Mouse (Mus musculus): Measurements from ENCODE around the gene Prss40. TPM values are rescaled to one million over a fixed set of nuclear protein-coding genes. Genes with fewer than 3 reads are reported as not detected.

Prss40 gene
- polyA plus RNA-seq, 1 experiment = not detected

DNA sequence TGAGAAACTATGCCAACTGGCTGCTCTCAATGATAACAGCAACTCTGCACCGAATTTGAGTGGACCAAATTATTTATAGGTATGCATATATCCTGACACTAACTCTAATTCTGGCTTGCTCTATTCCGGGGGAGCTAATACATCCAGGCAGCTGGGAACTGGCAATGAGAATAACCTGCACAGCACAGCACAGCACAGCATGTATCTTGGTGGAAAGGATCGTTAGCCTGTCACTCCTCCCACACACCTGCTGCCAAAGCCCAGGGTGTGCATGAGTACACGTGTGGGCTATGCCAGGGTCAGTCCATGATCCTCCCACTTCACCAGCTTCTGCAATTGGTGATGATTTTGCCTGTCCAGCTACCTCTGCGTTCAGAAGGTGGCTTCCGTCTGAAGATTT, 10.7 kb upstream of the Prss40 start:
- peaks cover 2% of the 10 kb centered on the region for H3K4me1 ChIP-seq (ENCODE audit: control insufficient read depth, insufficient read depth, low read length)
- H3K27me3 ChIP-seq (ENCODE audit: control insufficient read depth, insufficient read depth, low read length, poor library complexity, severe bottlenecking) = no peaks in the 10 kb centered on the region
- H3K9me3 ChIP-seq (replicated peaks; ENCODE audit: control insufficient read depth, insufficient read depth, low read length, poor library complexity, severe bottlenecking) = no peaks in the 10 kb centered on the region
- TF ChIP-seq EP300 (IDR thresholded peaks at IDR 0.05; ENCODE audit: insufficient read depth, low read depth, low read length) (no peak), CTCF (IDR thresholded peaks at IDR 0.05; ENCODE audit: low read depth, low read length) (no peak), POLR2A (IDR thresholded peaks at IDR 0.05; ENCODE audit: insufficient read depth, low read length) (no peak)
- no peak overlapping the region for H3K4me3 ChIP-seq (ENCODE audit: low read depth, low read length)
- no peaks in the 10 kb centered on the region for H3K36me3 ChIP-seq (ENCODE audit: control insufficient read depth, insufficient read depth, low read length, poor library complexity, severe bottlenecking)
- H3K9ac ChIP-seq (ENCODE audit: low read depth, poor library complexity, severe bottlenecking) = no peak overlapping the region
- no peak overlapping the region for H3K27ac ChIP-seq (ENCODE audit: insufficient read depth, low read length)

DNA sequence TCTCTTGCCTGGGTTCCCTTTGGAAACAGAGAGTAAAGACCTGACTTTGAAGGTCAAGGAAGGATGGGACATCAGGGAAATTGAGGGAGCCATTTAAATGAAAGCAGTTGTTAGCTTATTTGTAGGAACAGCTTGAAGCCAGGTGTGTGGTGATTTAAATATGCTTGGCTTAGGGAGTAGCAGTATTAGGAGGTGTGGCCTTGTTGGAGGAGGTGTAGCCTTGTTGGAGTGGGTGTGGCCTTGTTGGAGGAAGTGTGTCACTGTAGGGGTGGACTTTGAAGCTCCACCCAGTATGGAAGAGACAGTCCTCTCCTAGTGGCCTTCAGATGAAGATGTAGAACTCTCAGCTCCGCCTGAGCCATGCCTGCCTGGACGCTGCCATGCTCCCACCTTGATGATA, 9.1 kb upstream of the Prss40 start:
- peaks cover 2% of the 10 kb centered on the region for H3K4me1 ChIP-seq (ENCODE audit: control insufficient read depth, insufficient read depth, low read length)
- H3K27ac ChIP-seq (ENCODE audit: insufficient read depth, low read length) = no peak overlapping the region
- no peak overlapping the region for H3K4me3 ChIP-seq (ENCODE audit: low read depth, low read length)
- no peak overlapping the region for H3K9ac ChIP-seq (ENCODE audit: low read depth, poor library complexity, severe bottlenecking)
- H3K9me3 ChIP-seq (replicated peaks; ENCODE audit: control insufficient read depth, insufficient read depth, low read length, poor library complexity, severe bottlenecking) = no peaks in the 10 kb centered on the region
- TF ChIP-seq POLR2A (IDR thresholded peaks at IDR 0.05; ENCODE audit: insufficient read depth, low read length) (no peak), CTCF (IDR thresholded peaks at IDR 0.05; ENCODE audit: low read depth, low read length) (no peak), EP300 (IDR thresholded peaks at IDR 0.05; ENCODE audit: insufficient read depth, low read depth, low read length) (no peak)
- H3K36me3 ChIP-seq (ENCODE audit: control insufficient read depth, insufficient read depth, low read length, poor library complexity, severe bottlenecking) = no peaks in the 10 kb centered on the region
- no peaks in the 10 kb centered on the region for H3K27me3 ChIP-seq (ENCODE audit: control insufficient read depth, insufficient read depth, low read length, poor library complexity, severe bottlenecking)

DNA sequence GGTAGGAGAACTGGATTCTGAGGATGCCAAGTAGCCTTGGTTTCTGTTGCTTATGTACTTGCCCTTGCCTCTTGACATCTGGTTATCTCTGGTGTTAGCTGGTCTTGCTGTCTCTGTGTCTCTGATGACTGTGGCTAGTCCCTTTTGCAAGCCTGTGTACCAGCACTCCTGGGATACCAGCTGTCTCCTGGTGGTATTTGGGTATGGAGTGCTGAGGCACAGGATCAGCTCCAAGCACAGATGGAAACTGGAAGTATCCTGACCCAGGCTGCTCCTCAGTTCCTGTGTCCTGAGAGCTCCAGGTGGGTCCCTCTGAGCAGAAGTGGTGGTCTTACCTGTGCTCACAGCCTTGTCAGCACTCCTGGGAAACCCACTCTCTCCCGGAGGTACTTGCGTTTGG, 7.4 kb upstream of the Prss40 start:
- H3K9me3 ChIP-seq (replicated peaks; ENCODE audit: control insufficient read depth, insufficient read depth, low read length, poor library complexity, severe bottlenecking) = no peaks in the 10 kb centered on the region
- no peaks in the 10 kb centered on the region for H3K36me3 ChIP-seq (ENCODE audit: control insufficient read depth, insufficient read depth, low read length, poor library complexity, severe bottlenecking)
- H3K9ac ChIP-seq (ENCODE audit: low read depth, poor library complexity, severe bottlenecking) = no peak overlapping the region
- H3K4me3 ChIP-seq (ENCODE audit: low read depth, low read length) = no peak overlapping the region
- no peak overlapping the region for H3K27ac ChIP-seq (ENCODE audit: insufficient read depth, low read length)
- no peak for TF ChIP-seq POLR2A (IDR thresholded peaks at IDR 0.05; ENCODE audit: insufficient read depth, low read length)
- no peak for TF ChIP-seq EP300 (IDR thresholded peaks at IDR 0.05; ENCODE audit: insufficient read depth, low read depth, low read length)
- no peak for TF ChIP-seq CTCF (IDR thresholded peaks at IDR 0.05; ENCODE audit: low read depth, low read length)
- no peaks in the 10 kb centered on the region for H3K27me3 ChIP-seq (ENCODE audit: control insufficient read depth, insufficient read depth, low read length, poor library complexity, severe bottlenecking)
- peaks cover 2% of the 10 kb centered on the region for H3K4me1 ChIP-seq (ENCODE audit: control insufficient read depth, insufficient read depth, low read length)

DNA sequence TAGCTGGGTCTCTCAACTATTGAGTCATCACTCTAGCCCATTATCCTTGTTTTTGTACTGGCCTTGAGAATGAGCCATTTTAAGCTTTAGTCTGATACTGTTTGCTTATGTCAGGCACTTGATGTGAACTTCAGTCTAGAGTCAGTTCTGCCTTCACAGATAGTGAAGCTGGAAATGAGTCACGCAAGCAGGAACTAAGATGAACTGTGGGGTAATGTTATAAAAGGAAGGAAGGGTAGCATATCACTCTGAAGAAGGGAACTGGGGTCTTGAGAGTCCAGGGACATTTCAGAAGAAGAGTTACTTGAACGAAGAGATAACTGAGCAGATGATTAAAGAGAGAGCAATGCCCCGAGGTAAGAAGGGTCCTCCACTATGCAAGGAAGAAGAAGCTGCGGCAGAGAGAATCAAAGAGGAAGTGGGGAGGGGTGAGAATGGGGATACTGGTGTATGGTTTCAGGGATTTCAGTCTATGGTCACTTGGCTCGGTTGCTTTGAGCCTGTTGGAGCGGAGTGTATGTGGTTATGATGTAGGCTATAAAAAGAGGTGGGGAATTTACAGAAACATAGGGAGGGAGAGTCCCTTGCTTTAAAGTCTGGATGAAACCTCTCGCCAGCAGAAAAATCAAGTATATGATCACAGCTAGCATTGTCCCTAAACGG, 3.8 kb upstream of the Prss40 start:
- Histone ChIP-seq H3K4me1 (ENCODE audit: control insufficient read depth, insufficient read depth, low read length) (no peaks in the 10 kb centered on the region), H3K9ac (ENCODE audit: low read depth, poor library complexity, severe bottlenecking) (no peak overlapping the region), H3K27ac (ENCODE audit: insufficient read depth, low read length) (no peak overlapping the region), H3K4me3 (ENCODE audit: low read depth, low read length) (no peak overlapping the region), H3K27me3 (ENCODE audit: control insufficient read depth, insufficient read depth, low read length, poor library complexity, severe bottlenecking) (no peaks in the 10 kb centered on the region), H3K36me3 (ENCODE audit: control insufficient read depth, insufficient read depth, low read length, poor library complexity, severe bottlenecking) (no peaks in the 10 kb centered on the region), H3K9me3 (replicated peaks; ENCODE audit: control insufficient read depth, insufficient read depth, low read length, poor library complexity, severe bottlenecking) (no peaks in the 10 kb centered on the region)
- TF ChIP-seq EP300 (IDR thresholded peaks at IDR 0.05; ENCODE audit: insufficient read depth, low read depth, low read length) (no peak), CTCF (IDR thresholded peaks at IDR 0.05; ENCODE audit: low read depth, low read length) (no peak), POLR2A (IDR thresholded peaks at IDR 0.05; ENCODE audit: insufficient read depth, low read length) (no peak)

DNA sequence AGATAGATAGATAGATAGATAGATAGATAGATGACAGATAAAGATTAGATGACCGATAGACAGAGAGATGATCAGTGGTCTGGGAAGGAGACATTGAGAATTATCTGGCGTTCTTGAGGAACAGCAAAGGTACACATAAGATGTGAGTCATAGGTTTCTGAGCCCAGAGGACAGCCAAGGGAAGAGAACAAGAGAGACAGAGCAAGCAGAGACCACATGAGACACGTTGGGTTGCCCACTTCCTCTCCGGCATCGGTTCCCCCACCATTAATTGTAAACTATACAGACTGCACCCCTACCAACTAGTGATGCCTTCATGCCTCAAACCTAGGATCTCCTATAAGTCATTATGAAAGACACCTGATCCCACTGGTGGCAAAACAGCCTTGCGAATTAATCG, 6.5 kb downstream of the Prss40 start:
- H3K9me3 ChIP-seq (replicated peaks; ENCODE audit: control insufficient read depth, insufficient read depth, low read length, poor library complexity, severe bottlenecking) = no peaks in the 10 kb centered on the region; the same call in 1 of the 2 replicates
- no peak overlapping the region for H3K4me3 ChIP-seq (ENCODE audit: low read depth, low read length)
- TF ChIP-seq CTCF (IDR thresholded peaks at IDR 0.05; ENCODE audit: low read depth, low read length) (no peak), EP300 (IDR thresholded peaks at IDR 0.05; ENCODE audit: insufficient read depth, low read depth, low read length) (no peak), POLR2A (IDR thresholded peaks at IDR 0.05; ENCODE audit: insufficient read depth, low read length) (no peak)

DNA sequence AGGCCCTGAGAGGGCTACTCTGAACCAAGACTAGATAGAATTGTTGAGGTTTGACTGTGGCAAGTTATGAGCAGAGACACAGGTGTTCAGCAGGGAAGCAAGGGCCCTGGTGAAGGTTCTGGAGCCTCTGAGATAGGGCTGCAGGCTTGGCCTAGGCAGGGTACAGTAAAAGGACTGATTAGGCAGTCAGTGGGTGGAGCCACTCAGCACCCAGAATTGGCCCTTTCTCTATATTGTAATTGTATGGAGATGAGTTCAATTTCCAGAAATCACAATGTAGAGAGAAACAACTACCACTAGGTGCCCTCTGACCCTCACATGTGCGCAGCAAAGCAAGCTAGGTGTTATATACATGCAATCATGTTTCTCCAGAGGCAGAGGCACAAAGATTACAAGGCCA, 7.1 kb downstream of the Prss40 start:
- Histone ChIP-seq H3K4me1 (ENCODE audit: control insufficient read depth, insufficient read depth, low read length) (no peaks in the 10 kb centered on the region), H3K36me3 (ENCODE audit: control insufficient read depth, insufficient read depth, low read length, poor library complexity, severe bottlenecking) (no peaks in the 10 kb centered on the region), H3K9me3 (replicated peaks; ENCODE audit: control insufficient read depth, insufficient read depth, low read length, poor library complexity, severe bottlenecking) (no peaks in the 10 kb centered on the region; the same call in 1 of the 2 replicates), H3K9ac (ENCODE audit: low read depth, poor library complexity, severe bottlenecking) (no peak overlapping the region), H3K27ac (ENCODE audit: insufficient read depth, low read length) (no peak overlapping the region), H3K27me3 (ENCODE audit: control insufficient read depth, insufficient read depth, low read length, poor library complexity, severe bottlenecking) (no peaks in the 10 kb centered on the region), H3K4me3 (ENCODE audit: low read depth, low read length) (no peak overlapping the region)
- no peak for TF ChIP-seq EP300 (IDR thresholded peaks at IDR 0.05; ENCODE audit: insufficient read depth, low read depth, low read length)
- no peak for TF ChIP-seq POLR2A (IDR thresholded peaks at IDR 0.05; ENCODE audit: insufficient read depth, low read length)
- TF ChIP-seq CTCF (IDR thresholded peaks at IDR 0.05; ENCODE audit: low read depth, low read length) = no peak

More for the DNA sequence above, 6.5 kb downstream of the Prss40 start:
- H3K27me3 ChIP-seq (ENCODE audit: control insufficient read depth, insufficient read depth, low read length, poor library complexity, severe bottlenecking) = no peaks in the 10 kb centered on the region
- no peaks in the 10 kb centered on the region for H3K36me3 ChIP-seq (ENCODE audit: control insufficient read depth, insufficient read depth, low read length, poor library complexity, severe bottlenecking)
- no peaks in the 10 kb centered on the region for H3K4me1 ChIP-seq (ENCODE audit: control insufficient read depth, insufficient read depth, low read length)
- H3K27ac ChIP-seq (ENCODE audit: insufficient read depth, low read length) = no peak overlapping the region
- no peak overlapping the region for H3K9ac ChIP-seq (ENCODE audit: low read depth, poor library complexity, severe bottlenecking)

Data from ES-Bruce4 (cell line).